Mouse (Mus musculus): ENCODE data around the gene Dpysl4.

Dpysl4 gene

GRCm38 (mm10) chr7:139100531-139101095 lies 14.8 kb downstream of the Dpysl4 start:
- no peak for DNase-seq (ENCODE audit: low spot score)

- DNase-seq (ENCODE audit: low spot score) = no peak
These were observed 15.5 kb downstream of the Dpysl4 start for GRCm38 (mm10) chr7:139101286-139101804.

GRCm38 (mm10) chr7:139101826-139102225 lies 16.0 kb downstream of the Dpysl4 start:
- DNase-seq (ENCODE audit: low spot score) = no peak

- no peak for DNase-seq (ENCODE audit: low spot score)
These were observed 18.2 kb downstream of the Dpysl4 start for GRCm38 (mm10) chr7:139103960-139104381.

GRCm38 (mm10) chr7:139105076-139105475 lies 19.3 kb downstream of the Dpysl4 start:
- no peak for DNase-seq (ENCODE audit: low spot score)

- DNase-seq (ENCODE audit: low spot score) = no peak
These were observed 19.9 kb downstream of the Dpysl4 start for GRCm38 (mm10) chr7:139105705-139106104.

- DNase-seq (ENCODE audit: low spot score) = no peak
These were observed 22.3 kb downstream of the Dpysl4 start for GRCm38 (mm10) chr7:139107908-139108650.

- peak; percentile 78 for DNase-seq (ENCODE audit: low spot score)
These were observed 33.5 kb downstream of the Dpysl4 start for GRCm38 (mm10) chr7:139119152-139119774.

GRCm38 (mm10) chr7:139119775-139120153 lies 34.0 kb downstream of the Dpysl4 start:
- DNase-seq (ENCODE audit: low spot score) = no peak

- no peak for DNase-seq (ENCODE audit: low spot score)
These were observed 40.1 kb downstream of the Dpysl4 start for GRCm38 (mm10) chr7:139125881-139126280.

- DNase-seq (ENCODE audit: low spot score) = no peak
These were observed 40.7 kb downstream of the Dpysl4 start for GRCm38 (mm10) chr7:139126549-139126948.

GRCm38 (mm10) chr7:139128994-139129393 lies 43.2 kb downstream of the Dpysl4 start:
- no peak for DNase-seq (ENCODE audit: low spot score)

GRCm38 (mm10) chr7:139130361-139130760 lies 44.6 kb downstream of the Dpysl4 start:
- DNase-seq (ENCODE audit: low spot score) = no peak

GRCm38 (mm10) chr7:139131538-139131937 lies 45.7 kb downstream of the Dpysl4 start:
- no peak for DNase-seq (ENCODE audit: low spot score)

- peak; percentile 23 for DNase-seq (ENCODE audit: low spot score)
These were observed 47.6 kb downstream of the Dpysl4 start for GRCm38 (mm10) chr7:139133446-139133845.

GRCm38 (mm10) chr7:139135236-139135635 lies 49.4 kb downstream of the Dpysl4 start:
- DNase-seq (ENCODE audit: low spot score) = no peak

- no peak for DNase-seq (ENCODE audit: low spot score)
These were observed 51.2 kb downstream of the Dpysl4 start for GRCm38 (mm10) chr7:139136906-139137491.

GRCm38 (mm10) chr7:139139921-139140461 lies 54.2 kb downstream of the Dpysl4 start:
- DNase-seq (ENCODE audit: low spot score) = no peak

GRCm38 (mm10) chr7:139143785-139144184 lies 58.0 kb downstream of the Dpysl4 start:
- DNase-seq (ENCODE audit: low spot score) = no peak

- no peak for DNase-seq (ENCODE audit: low spot score)
These were observed 60.1 kb downstream of the Dpysl4 start for GRCm38 (mm10) chr7:139145891-139146290.

- no peak for DNase-seq (ENCODE audit: low spot score)
These were observed 61.6 kb downstream of the Dpysl4 start for GRCm38 (mm10) chr7:139147360-139147759.

- no peak for DNase-seq (ENCODE audit: low spot score)
These were observed 63.6 kb downstream of the Dpysl4 start for GRCm38 (mm10) chr7:139149373-139149772.
